10 mouse cellular contexts compared by ENCODE assay signal in genomic region chr1:191002201-191002600, GRCm38 (mm10). TPM values are rescaled to one million over a fixed set of nuclear protein-coding genes. Genes with fewer than 3 reads are reported as not detected.
DNase-seq lines count a peak whose midpoint lies in the region; ATAC-seq and TF ChIP-seq lines count a peak whose summit lies in the region.
"Had no signal": no experiment of that assay in that cellular context is flagged by ENCODE, and none has a peak within 500 bp of the region (broad histone marks: within the 10 kb centered on the region; RNA-seq: fewer than 3 reads in every experiment).

No protein-coding gene starts in this region.

- ATAC-seq in stomach, postnatal 0 days (ENCODE audit: low FRiP score, low TSS enrichment) = no peak
- no peak for ATAC-seq in frontal cortex, adult (ENCODE audit: low TSS enrichment)

- no peak overlapping the region for H3K27ac ChIP-seq in embryonic facial prominence, embryonic 10.5 days (replicated peaks)
- H3K27ac ChIP-seq in stomach, postnatal 0 days (replicated peaks) = no peak overlapping the region

- H3K4me1 ChIP-seq in lung, adult 2 months (ENCODE audit: control insufficient read depth, insufficient read depth, low read length) = no peaks in the 10 kb centered on the region
- H3K4me1 ChIP-seq in embryonic facial prominence, embryonic 10.5 days = no peaks in the 10 kb centered on the region
- H3K4me1 ChIP-seq in stomach, postnatal 0 days (replicated peaks; ENCODE audit: control insufficient read depth, insufficient read depth) = no peaks in the 10 kb centered on the region

- no peak for TF ChIP-seq EP300 in stomach, postnatal 0 days (optimal IDR thresholded peaks at IDR 0.05)

- peak; percentile 51; the same call in 1 of the 2 replicates for TF ChIP-seq CTCF in lung, adult 2 months (IDR thresholded peaks at IDR 0.05; ENCODE audit: insufficient read depth, low read length)
- peak; percentile 70 for TF ChIP-seq CTCF in stomach, postnatal 0 days (IDR thresholded peaks at IDR 0.05; ENCODE audit: low read depth)

- no peak overlapping the region for H3K4me2 ChIP-seq in stomach, postnatal 0 days (replicated peaks; ENCODE audit: low read depth)

- DNase-seq in cerebellum, postnatal 10 days = peak; percentile 34 to 35
- no peak for DNase-seq in cerebellum, adult 11 months
- no peak for DNase-seq in lung, adult 2 months
- no peak for DNase-seq in lung, postnatal 25 days (ENCODE audit: low spot score)
- DNase-seq in embryonic facial prominence, embryonic 10.5 days (ENCODE audit: low spot score) = peak; percentile 10
- DNase-seq in stomach, postnatal 0 days (ENCODE audit: low spot score) = no peak
- no peak for DNase-seq in cerebellum, adult 9-11 months
- DNase-seq: cerebellum, adult 18-20 months had no signal

- peaks cover 4% of the 10 kb centered on the region; the same call in 1 of the 2 replicates for H3K9me3 ChIP-seq in embryonic facial prominence, embryonic 10.5 days
- H3K9me3 ChIP-seq in stomach, postnatal 0 days (ENCODE audit: control insufficient read depth, low read length) = no peaks in the 10 kb centered on the region

- H3K4me3 ChIP-seq in lung, adult 2 months (replicated peaks; ENCODE audit: extremely low read depth, low read depth, low read length) = no peak overlapping the region
- no peak overlapping the region for H3K4me3 ChIP-seq in embryonic facial prominence, embryonic 10.5 days
- no peak overlapping the region for H3K4me3 ChIP-seq in stomach, postnatal 0 days (ENCODE audit: low read depth, low read length)

- H3K36me3 ChIP-seq in embryonic facial prominence, embryonic 10.5 days (replicated peaks) = peaks cover 26% of the 10 kb centered on the region
- peaks cover 2% of the 10 kb centered on the region; the same call in 1 of the 2 replicates for H3K36me3 ChIP-seq in stomach, postnatal 0 days (ENCODE audit: control insufficient read depth, insufficient read depth, low read length)

- no peak for TF ChIP-seq POLR2A in lung, adult 2 months (IDR thresholded peaks at IDR 0.05; ENCODE audit: borderline replicate concordance, extremely low read depth, low read depth, low read length)

- no peak overlapping the region for H3K9ac ChIP-seq in stomach, postnatal 0 days (ENCODE audit: low read length)

- no peaks in the 10 kb centered on the region for H3K27me3 ChIP-seq in embryonic facial prominence, embryonic 10.5 days (replicated peaks; ENCODE audit: low read depth, poor library complexity, severe bottlenecking)
- no peaks in the 10 kb centered on the region for H3K27me3 ChIP-seq in stomach, postnatal 0 days (ENCODE audit: control insufficient read depth, insufficient read depth, low read length)

- 61% methylated on average over 6 of the region's 6 CpGs for WGBS in lung, adult 2 months
- 60% methylated on average over 6 of the region's 6 CpGs for WGBS in embryonic facial prominence, embryonic 10.5 days
- WGBS in stomach, postnatal 0 days = 64% methylated on average over 6 of the region's 6 CpGs

RNA-seq across cellular contexts. Expression of gene Vash2, which starts 23.1 kb away (rescaled TPM):
- polyA plus RNA-seq in lung, adult 2 months (2012; rRNA removed) = 0.51 and 1.5 TPM in 2 replicates
- polyA plus RNA-seq in embryonic facial prominence, embryonic 10.5 days (2016; fragmentation: Nextera tagmentation; extraction: Ambion mirVana) = 52.7 and 56.7 TPM in 2 replicates
- 3.8 and 4.2 TPM in 2 replicates for polyA plus RNA-seq in stomach, postnatal 0 days (2015; fragmentation: Nextera tagmentation; extraction: Ambion mirVana)

RNA-seq across cellular contexts. Expression of gene Flvcr1, which starts 23.8 kb away (rescaled TPM):
- 19.9 and 26.1 TPM in 2 replicates for polyA plus RNA-seq in lung, adult 2 months (2012; rRNA removed)
- polyA plus RNA-seq in embryonic facial prominence, embryonic 10.5 days (2016; fragmentation: Nextera tagmentation; extraction: Ambion mirVana) = 6.9 and 7.4 TPM in 2 replicates
- 2.9 and 3.2 TPM in 2 replicates for polyA plus RNA-seq in stomach, postnatal 0 days (2015; fragmentation: Nextera tagmentation; extraction: Ambion mirVana)

RNA-seq across cellular contexts. Expression of gene Spata45, which starts 34.2 kb away (rescaled TPM):
- polyA plus RNA-seq in lung, adult 2 months (2012; rRNA removed) = not detected in 2 replicates
- polyA plus RNA-seq in embryonic facial prominence, embryonic 10.5 days (2016; fragmentation: Nextera tagmentation; extraction: Ambion mirVana) = not detected in 2 replicates
- not detected in 2 replicates for polyA plus RNA-seq in stomach, postnatal 0 days (2015; fragmentation: Nextera tagmentation; extraction: Ambion mirVana)
- polyA plus RNA-seq: gonadal fat pad, adult 2 months had no signal

Comparison
In these comparisons a context has a peak if more than half of its experiments do, and no peak if none do; other contexts are left out.
1. DNase-seq: peak in cerebellum, postnatal 10 days (2 of 2) and embryonic facial prominence, embryonic 10.5 days (single experiment); none in cerebellum, adult 11 months (single experiment), lung, adult 2 months (single experiment), lung, postnatal 25 days (single experiment), stomach, postnatal 0 days (single experiment) and cerebellum, adult 9-11 months (single experiment).
2. RNA of gene Vash2, which starts 23.1 kb away (polyA plus RNA-seq): 52.7 to 56.7 TPM in embryonic facial prominence, embryonic 10.5 days; 3.8 to 4.2 TPM in stomach, postnatal 0 days and 0.51 to 1.5 TPM in lung, adult 2 months; every median in the first group is over 10 times any median in the second.